Mouse (Mus musculus) kidney, embryonic 14.5 days (tissue): ENCODE measurements around the gene Rrp7a. TPM values are rescaled to one million over a fixed set of nuclear protein-coding genes. Genes with fewer than 3 reads are reported as not detected.

Experiments used
- ATAC-seq: fragments of 200-750 bp; cut with Nextera tagmentation; 2 replicates; pipeline ENCODE4 v1.8.0; 2017; ENCODE audit warnings: moderate number of reproducible peaks, mild to moderate bottlenecking, moderate TSS enrichment, moderate library complexity; ENCODE audit not compliant: low FRiP score, low TSS enrichment
- H3K27ac ChIP-seq: fragments of 300-500 bp; sonication (generic); 2 replicates; pipeline ENCODE4 v1.5.1; 2014; ENCODE audit warnings: low read depth, mild to moderate bottlenecking, low read length, moderate library complexity, mixed read lengths
- H3K27me3 ChIP-seq: fragments of 300-500 bp; sonication (generic); 2 replicates; pipeline ENCODE4 v1.6.1; 2014; ENCODE audit warnings: mild to moderate bottlenecking, low read length; ENCODE audit not compliant: control insufficient read depth, insufficient read depth
- H3K36me3 ChIP-seq: fragments of 300-500 bp; sonication (generic); 2 replicates; pipeline ENCODE4 v1.6.1; 2014; ENCODE audit warnings: low read length, mixed read lengths; ENCODE audit not compliant: control insufficient read depth, insufficient read depth
- H3K4me1 ChIP-seq: fragments of 300-500 bp; sonication (generic); 2 replicates; pipeline ENCODE4 v1.6.1; 2014; ENCODE audit warnings: low read length, mixed read lengths; ENCODE audit not compliant: control insufficient read depth, insufficient read depth
- H3K4me2 ChIP-seq: fragments of 300-500 bp; sonication (generic); replicated peaks from 2 replicates; pipeline ENCODE4 v1.6.1; 2014; ENCODE audit warnings: low read depth, mild to moderate bottlenecking, low read length
- H3K4me3 ChIP-seq: fragments of 300-500 bp; sonication (generic); 2 replicates; pipeline ENCODE4 v1.5.1; 2014; ENCODE audit warnings: mild to moderate bottlenecking, low read length
- H3K9ac ChIP-seq: fragments of 300-500 bp; sonication (generic); 2 replicates; pipeline ENCODE4 v1.6.1; 2014; ENCODE audit warnings: low read depth, mild to moderate bottlenecking, low read length, moderate library complexity
- H3K9me3 ChIP-seq: fragments of 300-500 bp; sonication (generic); 2 replicates; pipeline ENCODE4 v1.6.1; 2016; ENCODE audit warnings: low read length; ENCODE audit not compliant: control insufficient read depth
- WGBS: fragments of 180-500 bp; shearing (Covaris S2); extraction: QIAGEN DNeasy Blood & Tissue Kit; methylation state at CpG from one replicate; pipeline ENCODE4 v1.1.7; 2014; 5-methylcytosine and 5-hydroxymethylcytosine counted together
- polyA plus RNA-seq: library from polyadenylated mRNA; unstranded; fragments of >200 nt; fragmentation: Nextera tagmentation; extraction: Ambion mirVana; gene quantifications from 2 replicates; pipeline ENCODE4 v1.2.1, GENCODE M21; 2014

Rrp7a gene
- polyA plus RNA-seq = 50.2 and 50.4 TPM in 2 replicates

DNA sequence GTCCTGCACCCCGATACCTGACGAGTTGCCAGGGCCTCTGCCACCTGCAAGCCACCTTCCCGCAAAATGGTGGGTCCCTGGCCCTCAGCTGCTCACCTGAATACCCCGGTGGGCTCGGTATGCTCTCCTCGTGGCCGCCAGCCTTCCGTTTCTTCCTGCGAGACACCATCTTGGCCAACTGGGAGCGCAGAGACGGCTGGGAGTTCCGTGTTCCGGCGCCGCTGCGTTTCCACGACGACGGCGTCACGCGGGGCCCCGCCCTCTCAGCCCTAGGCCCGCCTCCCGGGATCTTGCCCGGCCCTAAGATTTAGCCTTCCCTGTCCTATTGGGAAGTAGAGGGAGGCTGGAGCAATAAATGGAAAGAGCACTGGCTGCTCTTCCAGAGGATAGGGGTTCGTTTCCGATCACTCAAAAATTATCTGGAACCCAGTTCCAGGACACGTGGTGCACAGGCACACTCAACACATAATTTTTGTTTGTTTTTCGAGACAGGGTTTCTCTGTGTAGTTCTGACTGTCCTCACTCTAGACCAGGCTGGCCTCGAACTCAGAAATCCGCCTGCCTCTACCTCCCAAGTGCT lies at the start of gene Rrp7a:
Gene Rrp7a (minus strand): TSS at position 236 of the 580 bp plus-strand sequence.
- no peaks in the 10 kb centered on the region for H3K9me3 ChIP-seq
- peak within 1 kb of the TSS; percentile 93 for H3K4me3 ChIP-seq
- H3K4me2 ChIP-seq = peak within 1 kb of the TSS; percentile 76
- H3K9ac ChIP-seq = peak within 1 kb of the TSS; percentile 72
- H3K36me3 ChIP-seq = peaks cover 47% of the 10 kb centered on the region
- peak; percentile 89 for ATAC-seq
- peaks cover 6% of the 10 kb centered on the region; the same call in 1 of the 2 replicates for H3K4me1 ChIP-seq
- WGBS = 10% methylated on average over 32 of the region's 32 CpGs
- peak within 1 kb of the TSS; percentile 59; the same call in 1 of the 2 replicates for H3K27ac ChIP-seq
- no peaks in the 10 kb centered on the region for H3K27me3 ChIP-seq

GRCm38 (mm10) chr15:83171712-83172481 lies 49.3 kb upstream of the Rrp7a start:
- under 1% methylated on average over 66 of the region's 67 CpGs for WGBS
- peak overlapping the region; percentile 87 for H3K4me2 ChIP-seq

GRCm38 (mm10) chr15:83170956-83171659 lies 48.5 kb upstream of the Rrp7a start:
- peak overlapping the region; percentile 67; the same call in 1 of the 2 replicates for H3K9ac ChIP-seq
- no peaks in the 10 kb centered on the region for H3K9me3 ChIP-seq
- H3K4me2 ChIP-seq = peak overlapping the region; percentile 87
- no peak for ATAC-seq
- peak overlapping the region; percentile 76 for H3K4me3 ChIP-seq
- H3K36me3 ChIP-seq = no peaks in the 10 kb centered on the region
- peak overlapping the region; percentile 43; the same call in 1 of the 2 replicates for H3K27ac ChIP-seq
- peaks cover 37% of the 10 kb centered on the region for H3K4me1 ChIP-seq
- no peaks in the 10 kb centered on the region for H3K27me3 ChIP-seq
- WGBS = 45% methylated on average over 8 of the region's 8 CpGs

More at GRCm38 (mm10) chr15:83171712-83172481, 49.3 kb upstream of the Rrp7a start:
- Histone ChIP-seq H3K27me3 (no peaks in the 10 kb centered on the region), H3K36me3 (no peaks in the 10 kb centered on the region), H3K9me3 (no peaks in the 10 kb centered on the region), H3K4me3 (peak overlapping the region; percentile 76), H3K27ac (peak overlapping the region; percentile 53; the same call in 1 of the 2 replicates), H3K9ac (peak overlapping the region; percentile 67), H3K4me1 (peaks cover 31% of the 10 kb centered on the region)
- ATAC-seq = peak; percentile 93

DNA sequence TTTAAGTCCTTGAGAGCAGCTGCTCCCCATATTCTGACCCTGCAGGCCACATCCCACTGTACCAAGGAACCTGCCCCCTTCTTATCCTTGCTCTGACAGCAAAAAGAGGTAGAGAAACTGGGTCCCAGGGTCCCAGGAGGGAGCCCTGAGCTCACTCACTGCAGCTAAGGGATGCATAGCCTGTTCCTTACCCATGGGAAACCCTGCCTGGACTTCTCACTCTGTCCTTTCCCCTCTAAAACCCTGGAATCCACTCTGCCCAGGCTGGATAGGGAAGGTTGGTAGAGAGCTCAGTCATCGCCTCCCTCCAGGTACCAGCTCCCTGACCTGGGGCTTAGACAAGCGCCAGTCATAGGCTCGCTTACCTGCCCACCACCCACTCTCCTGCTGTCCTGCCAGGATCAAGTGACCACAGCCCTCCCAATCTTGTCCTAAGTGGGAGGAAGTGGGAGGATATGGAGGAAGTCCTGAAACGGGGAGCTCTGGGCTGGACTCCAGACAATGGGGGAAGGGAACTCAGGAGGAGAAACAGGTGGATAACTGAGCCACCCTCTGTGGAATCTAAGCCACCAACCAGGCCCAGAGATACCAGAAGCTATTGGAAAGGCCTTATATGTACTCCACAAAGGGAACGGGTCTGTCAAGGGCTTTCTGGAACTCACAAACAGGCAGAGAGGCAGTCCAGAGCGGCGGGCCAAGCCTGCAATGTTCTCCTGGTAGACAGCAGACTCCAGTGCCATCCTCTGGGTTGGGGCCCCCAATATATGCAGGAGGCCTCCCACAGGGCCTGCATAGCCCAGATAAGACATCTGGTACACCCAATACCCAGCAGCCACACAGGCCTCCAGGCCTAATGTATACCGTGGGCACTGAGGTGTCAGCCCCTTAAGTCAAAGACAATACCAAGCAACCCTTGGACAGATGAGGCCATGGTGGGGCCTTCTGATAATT lies 47.4 kb upstream of the Rrp7a start:
- no peak overlapping the region for H3K27ac ChIP-seq
- no peak overlapping the region for H3K4me3 ChIP-seq
- 0 out of 2 replicates have a peak overlapping the region, but pooled peaks have one; percentile 38 for H3K9ac ChIP-seq
- ATAC-seq = no peak
- 69% methylated on average over 8 of the region's 8 CpGs for WGBS
- H3K4me2 ChIP-seq = no peak overlapping the region; the same call in 1 of the 2 replicates
- peaks cover 38% of the 10 kb centered on the region for H3K4me1 ChIP-seq
- H3K9me3 ChIP-seq = no peaks in the 10 kb centered on the region
- H3K36me3 ChIP-seq = 0 out of 2 replicates have a peak, but pooled peaks cover 3% of the 10 kb centered on the region
- no peaks in the 10 kb centered on the region for H3K27me3 ChIP-seq

DNA sequence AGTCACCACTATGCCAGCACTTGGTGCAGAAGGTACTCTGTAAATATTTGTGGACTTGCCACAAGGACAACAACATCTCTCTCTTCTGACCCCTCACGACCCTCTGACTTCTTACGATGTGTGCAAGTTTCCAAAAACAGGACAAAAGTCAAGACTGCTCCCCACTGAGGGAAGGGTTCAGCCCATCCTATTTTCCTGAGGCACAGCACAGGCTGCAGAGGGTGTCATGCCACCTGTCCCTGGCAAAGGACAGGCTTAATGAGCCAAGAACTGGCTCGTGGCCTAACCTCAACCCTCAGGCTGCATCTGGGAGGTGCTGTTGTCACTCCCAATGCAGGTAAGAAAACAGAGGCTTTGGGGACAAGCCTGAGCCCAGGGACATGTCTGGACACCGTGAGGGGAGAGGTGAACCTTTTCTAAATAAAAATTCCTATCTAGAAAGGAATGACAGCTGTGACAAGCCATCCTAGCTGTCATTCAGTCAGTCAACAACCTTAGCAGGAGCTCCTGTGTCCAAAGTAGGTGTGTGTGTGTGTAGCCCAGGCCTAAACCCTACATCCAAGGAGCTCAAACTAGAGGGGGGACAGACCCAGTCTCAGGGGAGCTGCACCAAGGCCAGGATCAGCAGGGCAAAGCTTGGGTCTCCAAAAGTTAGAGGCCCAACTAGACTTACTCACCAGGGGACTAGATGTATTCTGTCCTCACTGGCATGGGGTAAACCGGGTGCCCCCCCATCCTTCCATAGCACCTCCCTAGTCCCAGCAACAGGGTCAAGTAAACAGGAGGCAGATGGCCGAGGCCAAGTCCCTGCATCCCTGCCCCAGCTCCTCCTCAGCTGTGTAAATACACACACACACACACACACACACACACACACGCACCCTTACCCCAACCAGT lies 46.5 kb upstream of the Rrp7a start:
- Histone ChIP-seq H3K4me3 (no peak overlapping the region), H3K9ac (no peak overlapping the region), H3K27ac (no peak overlapping the region), H3K9me3 (no peaks in the 10 kb centered on the region), H3K4me1 (peaks cover 41% of the 10 kb centered on the region), H3K36me3 (0 out of 2 replicates have a peak, but pooled peaks cover 3% of the 10 kb centered on the region), H3K27me3 (no peaks in the 10 kb centered on the region), H3K4me2 (no peak overlapping the region)
- 57% methylated on average over 7 of the region's 7 CpGs for WGBS
- no peak for ATAC-seq

DNA sequence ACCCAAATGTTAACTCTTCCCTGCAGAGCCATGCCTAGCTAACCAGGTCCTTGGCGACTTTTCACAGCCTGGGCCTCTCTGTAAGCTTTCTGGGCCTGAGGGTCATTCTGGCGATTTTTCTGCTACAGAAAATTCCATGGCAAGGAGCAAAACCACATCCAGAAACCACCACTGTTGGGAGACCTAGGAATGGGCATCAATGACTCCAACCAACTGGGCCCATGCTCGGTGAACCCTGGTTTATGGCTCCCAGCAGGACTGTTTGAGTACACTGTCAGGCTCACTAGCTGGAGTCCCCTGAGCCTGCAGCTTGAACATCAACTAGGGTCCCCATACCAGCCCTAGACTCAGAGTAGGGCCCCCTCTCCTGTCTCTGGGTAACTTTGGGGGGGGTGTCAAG lies 45.7 kb upstream of the Rrp7a start:
- H3K4me3 ChIP-seq = no peak overlapping the region
- no peak for ATAC-seq
- H3K27me3 ChIP-seq = no peaks in the 10 kb centered on the region
- H3K9ac ChIP-seq = no peak overlapping the region
- peaks cover 41% of the 10 kb centered on the region for H3K4me1 ChIP-seq
- no peak overlapping the region for H3K27ac ChIP-seq
- H3K36me3 ChIP-seq = peaks cover 3% of the 10 kb centered on the region; the same call in 1 of the 2 replicates
- H3K4me2 ChIP-seq = no peak overlapping the region
- 68% methylated on average over 3 of the region's 3 CpGs for WGBS
- H3K9me3 ChIP-seq = no peaks in the 10 kb centered on the region

GRCm38 (mm10) chr15:83167550-83168065 lies 45.0 kb upstream of the Rrp7a start:
- Histone ChIP-seq H3K9ac (0 out of 2 replicates have a peak overlapping the region, but pooled peaks have one; percentile 18), H3K4me2 (no peak overlapping the region), H3K4me3 (no peak overlapping the region), H3K4me1 (peaks cover 36% of the 10 kb centered on the region), H3K36me3 (peaks cover 8% of the 10 kb centered on the region; the same call in 1 of the 2 replicates), H3K9me3 (no peaks in the 10 kb centered on the region), H3K27ac (peak overlapping the region; percentile 65), H3K27me3 (no peaks in the 10 kb centered on the region)
- no peak for ATAC-seq
- WGBS = 85% methylated on average over 8 of the region's 8 CpGs
